Mouse (Mus musculus) heart, embryonic 13.5 days (tissue): ENCODE measurements around the gene Fkbpl. TPM values are rescaled to one million over a fixed set of nuclear protein-coding genes. Genes with fewer than 3 reads are reported as not detected.

Experiments
- ATAC-seq: fragments of 200-750 bp; cut with Nextera tagmentation; 2 replicates; pipeline ENCODE4 v1.8.0; 2017; ENCODE audit warnings: moderate TSS enrichment; ENCODE audit not compliant: insufficient number of reproducible peaks, low FRiP score, low TSS enrichment; ENCODE audit errors: extremely low read depth
- H3K27ac ChIP-seq: fragments of 300-500 bp; sonication (generic); replicated peaks from 2 replicates; pipeline ENCODE4 v1.5.1; 2015; ENCODE audit warnings: moderate library complexity, mild to moderate bottlenecking, inconsistent platforms
- H3K27me3 ChIP-seq: fragments of 300-500 bp; sonication (generic); replicated peaks from 2 replicates; pipeline ENCODE4 v1.6.1; 2015; ENCODE audit warnings: mild to moderate bottlenecking, inconsistent platforms
- H3K36me3 ChIP-seq: fragments of 300-500 bp; sonication (generic); 2 replicates; pipeline ENCODE4 v1.6.1; 2015; ENCODE audit warnings: mild to moderate bottlenecking, inconsistent platforms
- H3K4me1 ChIP-seq: fragments of 300-500 bp; sonication (generic); 2 replicates; pipeline ENCODE4 v1.6.1; 2015; ENCODE audit warnings: inconsistent platforms
- H3K4me2 ChIP-seq: fragments of 300-500 bp; sonication (generic); 2 replicates; pipeline ENCODE4 v1.6.1; 2015; ENCODE audit warnings: inconsistent platforms, mild to moderate bottlenecking, moderate library complexity
- H3K4me3 ChIP-seq: fragments of 300-500 bp; sonication (generic); 2 replicates; pipeline ENCODE4 v1.5.1; 2015; ENCODE audit warnings: moderate library complexity, mild to moderate bottlenecking, inconsistent platforms
- H3K9ac ChIP-seq: fragments of 300-500 bp; sonication (generic); 2 replicates; pipeline ENCODE4 v1.6.1; 2015; ENCODE audit warnings: inconsistent platforms, mild to moderate bottlenecking, moderate library complexity
- H3K9me3 ChIP-seq: fragments of 300-500 bp; sonication (generic); 2 replicates; pipeline ENCODE4 v1.6.1; 2016; ENCODE audit warnings: inconsistent platforms
- WGBS: fragments of 180-500 bp; shearing (Covaris S2); methylation state at CpG from one replicate; pipeline ENCODE4 v1.1.7; 2015; ENCODE audit warnings: mixed read lengths; 5-methylcytosine and 5-hydroxymethylcytosine counted together
- polyA plus RNA-seq: library from polyadenylated mRNA; unstranded; fragments of >200 nt; fragmentation: Nextera tagmentation; extraction: Ambion mirVana; gene quantifications from 2 replicates; pipeline ENCODE4 v1.2.1, GENCODE M21; 2015

The Fkbpl gene
- polyA plus RNA-seq, 1 experiment from 2014 or later = 10.4 TPM

DNA sequence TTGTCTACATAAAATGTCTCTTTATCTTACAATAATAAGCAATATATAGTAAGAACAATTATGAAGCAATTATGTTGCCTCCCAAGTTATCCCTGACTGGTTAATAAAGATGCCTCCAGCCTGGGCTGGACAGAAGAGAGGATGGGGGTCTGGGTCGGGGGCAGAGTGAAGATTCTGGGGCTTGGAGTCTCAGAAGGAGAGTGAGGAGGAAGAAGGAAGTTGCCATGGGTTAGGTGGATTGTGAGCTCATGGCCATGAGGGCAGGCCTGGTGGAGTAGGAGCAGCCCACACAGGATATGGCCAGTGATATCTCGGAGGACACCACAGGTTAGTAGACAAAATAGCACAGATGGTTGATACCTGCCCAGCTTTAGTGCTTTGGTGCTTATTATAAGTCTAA, 13.6 kb downstream of the Fkbpl start:
- H3K9me3 ChIP-seq = no peaks in the 10 kb centered on the region
- WGBS = 56% methylated on average over 2 of the region's 2 CpGs
- no peak for ATAC-seq
- H3K4me1 ChIP-seq = peaks cover 56% of the 10 kb centered on the region
- no peak overlapping the region for H3K4me2 ChIP-seq
- no peak overlapping the region for H3K4me3 ChIP-seq
- H3K9ac ChIP-seq = no peak overlapping the region
- no peak overlapping the region for H3K27ac ChIP-seq
- H3K27me3 ChIP-seq = peaks cover 46% of the 10 kb centered on the region
- H3K36me3 ChIP-seq = peaks cover 11% of the 10 kb centered on the region

DNA sequence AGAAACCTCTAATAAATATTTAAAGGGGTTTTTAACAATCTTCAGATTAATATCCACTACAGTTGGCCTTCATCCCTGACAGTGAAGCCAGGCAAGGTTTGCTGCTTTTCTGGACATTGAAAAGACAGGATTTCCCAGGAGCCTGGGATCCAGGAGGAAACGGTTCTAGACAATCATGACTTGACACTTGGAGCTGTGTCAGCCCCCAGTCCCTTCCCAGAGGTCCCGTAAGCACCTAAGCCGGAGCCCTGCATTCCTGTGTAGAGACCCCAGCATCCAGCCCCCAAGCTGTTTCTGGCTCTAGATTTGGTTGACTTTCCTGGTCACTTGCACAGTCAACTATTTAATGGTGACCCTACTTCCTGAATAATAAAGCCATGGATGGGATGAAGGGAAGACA, 14.0 kb downstream of the Fkbpl start:
- Histone ChIP-seq H3K9ac (no peak overlapping the region), H3K4me3 (no peak overlapping the region), H3K27me3 (peaks cover 50% of the 10 kb centered on the region), H3K4me1 (peaks cover 56% of the 10 kb centered on the region), H3K4me2 (no peak overlapping the region), H3K27ac (no peak overlapping the region), H3K36me3 (peaks cover 7% of the 10 kb centered on the region), H3K9me3 (no peaks in the 10 kb centered on the region)
- WGBS = 68% methylated on average over 3 of the region's 3 CpGs
- no peak for ATAC-seq

DNA sequence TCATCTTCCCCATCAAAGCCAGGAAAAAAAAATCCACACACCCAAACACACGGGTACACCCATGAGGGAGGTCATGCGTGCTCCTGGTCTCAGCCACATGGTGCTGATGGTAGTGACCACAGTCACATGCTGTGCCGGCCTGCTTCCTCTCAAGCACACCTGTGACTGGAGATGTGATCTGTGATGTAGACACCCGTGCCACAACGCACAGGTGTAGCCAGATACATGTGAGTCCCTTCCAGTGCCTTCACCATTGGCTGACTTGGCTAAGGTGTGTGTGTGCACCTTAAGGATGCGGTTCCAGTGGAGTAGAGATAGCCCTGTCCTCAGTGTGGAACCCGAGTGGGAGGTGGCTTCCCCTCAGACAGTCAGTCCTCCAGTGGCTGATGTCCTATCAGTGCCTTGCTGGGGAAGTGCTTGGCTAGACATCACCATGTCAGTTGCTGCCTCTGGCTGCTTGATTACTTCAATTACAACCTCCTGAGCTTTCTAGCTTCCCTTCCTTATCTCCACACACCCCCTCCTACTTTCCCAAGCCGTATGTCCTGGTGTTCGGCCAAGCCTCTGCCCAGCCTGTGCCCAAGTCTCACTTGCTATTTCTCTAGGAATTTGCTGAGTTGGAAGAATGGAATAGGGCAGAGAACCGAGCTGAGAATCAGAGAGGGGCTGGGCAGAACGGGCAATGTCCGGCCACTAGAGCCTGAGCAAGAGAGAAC, 14.8 kb downstream of the Fkbpl start:
- H3K4me1 ChIP-seq = peaks cover 55% of the 10 kb centered on the region
- no peaks in the 10 kb centered on the region for H3K9me3 ChIP-seq
- 41% methylated on average over 12 of the region's 12 CpGs for WGBS
- no peak overlapping the region for H3K4me3 ChIP-seq
- H3K36me3 ChIP-seq = 0 out of 2 replicates have a peak, but pooled peaks cover 3% of the 10 kb centered on the region
- no peak for ATAC-seq
- 0 out of 2 replicates have a peak overlapping the region, but pooled peaks have one; percentile 28 for H3K27ac ChIP-seq
- no peak overlapping the region for H3K9ac ChIP-seq
- H3K27me3 ChIP-seq = peaks cover 58% of the 10 kb centered on the region
- peak overlapping the region; percentile 13; the same call in 1 of the 2 replicates for H3K4me2 ChIP-seq

DNA sequence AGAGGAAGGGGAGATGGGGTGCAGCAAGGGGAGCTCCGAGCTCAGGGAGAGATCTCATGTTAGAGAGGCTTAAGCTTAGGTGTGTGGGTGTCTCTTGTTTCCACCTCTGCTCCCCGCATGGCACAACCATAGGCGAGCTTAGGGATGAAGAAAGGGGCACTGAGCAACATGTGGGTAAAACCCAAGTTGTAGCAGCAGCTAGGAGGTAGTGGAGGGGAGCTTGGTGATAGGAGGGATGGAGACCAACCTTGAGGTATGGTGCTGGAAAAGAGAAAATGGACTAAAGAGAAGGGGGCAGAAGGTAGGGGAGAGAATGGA, 15.3 kb downstream of the Fkbpl start:
- Histone ChIP-seq H3K9me3 (no peaks in the 10 kb centered on the region), H3K4me1 (peaks cover 49% of the 10 kb centered on the region), H3K4me2 (peak overlapping the region; percentile 13; the same call in 1 of the 2 replicates), H3K9ac (no peak overlapping the region), H3K36me3 (no peaks in the 10 kb centered on the region), H3K27ac (0 out of 2 replicates have a peak overlapping the region, but pooled peaks have one; percentile 28), H3K4me3 (no peak overlapping the region), H3K27me3 (peaks cover 63% of the 10 kb centered on the region)
- ATAC-seq = no peak
- WGBS = 56% methylated on average over 3 of the region's 3 CpGs

DNA sequence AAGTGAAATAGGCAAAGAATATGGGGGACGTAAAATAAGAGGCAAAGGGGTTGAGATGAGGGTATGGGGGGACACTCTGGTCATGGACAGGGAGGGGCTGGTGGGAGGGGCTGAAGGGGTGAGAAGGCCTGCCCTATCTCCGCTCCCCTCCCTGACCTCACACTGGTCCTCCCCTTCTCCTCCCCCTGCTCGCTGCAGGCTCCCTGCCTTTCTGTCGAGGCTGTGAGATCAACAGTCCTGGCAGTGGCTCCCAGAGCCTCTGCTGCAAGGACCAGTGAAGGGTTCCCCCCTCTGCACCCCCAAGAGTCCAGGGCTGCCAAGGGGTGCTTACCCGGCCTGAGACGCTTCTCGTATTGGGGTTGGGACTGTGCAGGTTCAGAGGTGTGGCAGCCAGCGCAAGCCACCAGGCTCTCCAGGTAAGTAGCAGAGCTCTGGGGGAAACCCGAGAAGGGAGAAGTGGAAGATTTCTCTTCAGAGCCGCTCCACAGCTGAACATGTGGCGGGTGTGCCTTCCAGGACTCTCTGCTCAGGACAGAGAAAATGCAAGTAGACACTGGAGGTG, 15.8 kb downstream of the Fkbpl start:
- ATAC-seq = no peak
- Histone ChIP-seq H3K9me3 (no peaks in the 10 kb centered on the region), H3K4me2 (peak overlapping the region; percentile 60), H3K9ac (no peak overlapping the region), H3K36me3 (no peaks in the 10 kb centered on the region), H3K4me3 (peak overlapping the region; percentile 33), H3K4me1 (peaks cover 45% of the 10 kb centered on the region), H3K27me3 (peaks cover 68% of the 10 kb centered on the region), H3K27ac (0 out of 2 replicates have a peak overlapping the region, but pooled peaks have one; percentile 36)
- WGBS = 25% methylated on average over 11 of the region's 11 CpGs

- no peaks in the 10 kb centered on the region for H3K9me3 ChIP-seq
- H3K4me3 ChIP-seq = peak overlapping the region; percentile 33
- peak overlapping the region; percentile 36; the same call in 1 of the 2 replicates for H3K27ac ChIP-seq
- H3K27me3 ChIP-seq = peaks cover 76% of the 10 kb centered on the region
- H3K36me3 ChIP-seq = no peaks in the 10 kb centered on the region
- WGBS = 3% methylated on average over 19 of the region's 19 CpGs
- H3K9ac ChIP-seq = peak overlapping the region; percentile 61
- H3K4me1 ChIP-seq = peaks cover 36% of the 10 kb centered on the region
- ATAC-seq = no peak
- H3K4me2 ChIP-seq = peak overlapping the region; percentile 60
Measured at GRCm38 (mm10) chr17:34661121-34661591, 16.6 kb downstream of the Fkbpl start.

DNA sequence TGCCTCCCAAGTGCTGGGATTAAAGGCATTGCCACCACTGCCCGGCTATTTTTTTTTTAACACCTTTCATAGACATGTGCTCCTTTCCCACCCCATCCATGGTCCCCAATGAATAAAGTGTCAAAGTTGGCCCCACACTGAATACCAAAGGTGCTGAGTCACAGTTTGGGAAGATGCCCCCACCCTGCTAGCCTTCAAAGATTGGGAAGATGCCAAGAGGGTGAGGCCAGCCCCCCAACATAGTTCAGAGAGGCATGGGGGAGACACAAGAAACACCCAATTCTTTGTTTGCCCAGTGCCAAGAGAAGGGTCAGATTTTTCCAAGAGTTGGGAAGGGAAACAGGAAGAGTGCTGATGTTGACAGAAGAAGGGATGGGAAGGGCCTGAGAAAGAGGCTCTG, 17.9 kb downstream of the Fkbpl start:
- no peak for ATAC-seq
- Histone ChIP-seq H3K4me2 (no peak overlapping the region), H3K27ac (no peak overlapping the region), H3K9ac (no peak overlapping the region), H3K9me3 (no peaks in the 10 kb centered on the region), H3K27me3 (peaks cover 84% of the 10 kb centered on the region), H3K4me3 (no peak overlapping the region), H3K36me3 (no peaks in the 10 kb centered on the region), H3K4me1 (peaks cover 28% of the 10 kb centered on the region)
- WGBS = 77% methylated on average over 1 of the region's 1 CpGs

DNA sequence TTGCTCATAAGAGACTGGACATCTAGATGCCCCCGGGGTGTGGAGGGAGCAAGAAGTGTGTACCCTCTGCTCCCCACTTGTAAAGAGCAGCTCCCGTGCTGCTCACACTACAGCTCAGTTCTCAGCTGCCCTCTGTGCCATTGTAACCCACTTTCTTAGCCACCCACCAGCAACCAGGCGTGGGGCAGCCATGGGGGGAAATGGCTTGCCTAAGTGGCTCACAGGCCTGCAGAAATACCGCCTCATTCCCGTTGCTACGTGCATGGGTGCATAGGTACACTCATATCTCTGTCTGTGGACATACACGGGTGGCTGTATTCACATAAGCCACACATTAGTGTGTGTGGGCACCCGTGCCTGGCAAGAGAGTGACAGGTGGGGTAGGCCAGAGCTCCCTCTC, 18.4 kb downstream of the Fkbpl start:
- H3K4me3 ChIP-seq = no peak overlapping the region
- H3K27me3 ChIP-seq = peaks cover 87% of the 10 kb centered on the region
- ATAC-seq = no peak
- H3K27ac ChIP-seq = no peak overlapping the region
- no peaks in the 10 kb centered on the region for H3K36me3 ChIP-seq
- no peak overlapping the region for H3K9ac ChIP-seq
- H3K4me1 ChIP-seq = peaks cover 28% of the 10 kb centered on the region
- WGBS = 71% methylated on average over 8 of the region's 8 CpGs
- 0 out of 2 replicates have a peak, but pooled peaks cover 3% of the 10 kb centered on the region for H3K9me3 ChIP-seq
- H3K4me2 ChIP-seq = no peak overlapping the region

GRCm38 (mm10) chr17:34663558-34663957, 19.0 kb downstream of the Fkbpl start:
- no peak for ATAC-seq
- Histone ChIP-seq H3K9ac (no peak overlapping the region), H3K36me3 (no peaks in the 10 kb centered on the region), H3K4me3 (no peak overlapping the region), H3K4me2 (no peak overlapping the region), H3K9me3 (0 out of 2 replicates have a peak, but pooled peaks cover 5% of the 10 kb centered on the region), H3K27ac (no peak overlapping the region), H3K27me3 (peaks cover 84% of the 10 kb centered on the region), H3K4me1 (peaks cover 28% of the 10 kb centered on the region)
- WGBS = 46% methylated on average over 1 of the region's 1 CpGs

DNA sequence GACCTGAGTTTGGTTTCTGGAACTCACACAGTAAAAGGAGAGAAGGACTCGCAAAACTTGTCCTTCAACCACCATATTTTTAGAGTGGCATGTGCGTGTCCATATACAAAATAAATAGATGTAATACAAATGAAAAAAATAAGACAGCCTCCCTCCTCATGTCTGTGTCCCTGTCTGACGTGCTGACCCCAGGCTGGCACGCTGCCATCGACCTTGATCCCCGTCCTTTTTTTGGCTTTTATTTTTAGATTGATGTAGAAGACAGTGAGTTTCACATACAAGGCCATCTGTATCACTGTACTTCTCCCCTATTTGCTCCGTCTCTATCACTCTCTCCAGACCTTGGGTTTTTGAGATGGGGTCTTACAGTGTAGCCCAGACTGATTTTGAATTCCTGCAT, 19.9 kb downstream of the Fkbpl start:
- ATAC-seq = no peak
- H3K27me3 ChIP-seq = peaks cover 84% of the 10 kb centered on the region
- 60% methylated on average over 7 of the region's 7 CpGs for WGBS

GRCm38 (mm10) chr17:34670235-34670634, 25.7 kb downstream of the Fkbpl start, which contains the start of gene Tnxb:
Gene Tnxb (plus strand): TSS chr17:34670535.
- peak within 1 kb of the TSS; percentile 69 for H3K4me2 ChIP-seq
- peak within 1 kb of the TSS; percentile 44 for H3K4me3 ChIP-seq
- H3K4me1 ChIP-seq = peaks cover 24% of the 10 kb centered on the region
- peak within 1 kb of the TSS; percentile 69 for H3K9ac ChIP-seq
- peaks cover 90% of the 10 kb centered on the region for H3K27me3 ChIP-seq
- no peak for ATAC-seq
- no peaks in the 10 kb centered on the region for H3K36me3 ChIP-seq
- WGBS = 56% methylated on average over 7 of the region's 7 CpGs
- H3K27ac ChIP-seq = no peak within 1 kb of the TSS
- 0 out of 2 replicates have a peak, but pooled peaks cover 5% of the 10 kb centered on the region for H3K9me3 ChIP-seq

More for the DNA sequence above, 19.9 kb downstream of the Fkbpl start:
- no peak overlapping the region for H3K27ac ChIP-seq
- H3K9ac ChIP-seq = no peak overlapping the region
- peaks cover 22% of the 10 kb centered on the region for H3K4me1 ChIP-seq
- no peak overlapping the region for H3K4me3 ChIP-seq
- H3K9me3 ChIP-seq = 0 out of 2 replicates have a peak, but pooled peaks cover 5% of the 10 kb centered on the region
- H3K36me3 ChIP-seq = no peaks in the 10 kb centered on the region
- no peak overlapping the region for H3K4me2 ChIP-seq
